Mouse (Mus musculus): ENCODE data around the gene Syce2. TPM values are rescaled to one million over a fixed set of nuclear protein-coding genes. Genes with fewer than 3 reads are reported as not detected.
"Not testable (repeated sequence)": the region's sequence is repeated elsewhere in the genome, so short reads cannot be mapped to it uniquely, and the experiment has no call there.

Gene Syce2
- total RNA-seq, 2 experiments from 2014 or later, result 8.7 to 11.5 TPM

- no peak for DNase-seq
These were observed 29.8 kb downstream of the Syce2 start, which contains the start of gene Klf1 for GRCm38 (mm10) chr8:84901752-84902151. Klf1 (plus strand) TSS chr8:84901928.

DNA sequence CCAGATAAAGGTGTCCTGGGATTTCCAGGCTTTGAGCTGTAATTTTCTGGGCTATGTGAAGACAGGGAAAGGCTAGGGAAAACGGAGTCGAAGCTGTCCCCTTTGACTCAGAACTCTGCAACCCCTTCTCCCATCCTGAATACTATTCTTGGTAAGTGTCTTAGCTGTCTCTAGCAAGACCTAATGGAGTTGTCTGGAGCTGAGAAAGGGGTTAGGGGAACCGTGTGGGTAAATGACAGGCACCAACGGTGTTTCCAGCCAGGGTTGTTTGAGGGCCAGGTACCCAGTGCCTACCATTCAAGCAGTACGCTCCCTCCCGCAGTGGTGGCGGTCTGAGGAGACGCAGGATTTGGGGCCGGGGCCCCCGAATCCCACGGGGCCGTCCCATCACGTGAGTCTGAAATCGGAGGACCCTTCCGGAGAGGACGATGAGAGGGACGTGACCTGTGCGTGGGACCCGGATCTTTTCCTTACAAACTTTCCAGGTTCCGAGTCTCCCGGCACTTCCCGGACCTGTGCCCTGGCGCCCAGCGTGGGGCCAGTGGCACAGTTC is 30.5 kb downstream of the Syce2 start:
- DNase-seq, result no peak

- peak; percentile 93 to 96 for DNase-seq
These were observed 31.2 kb downstream of the Syce2 start for GRCm38 (mm10) chr8:84902920-84903661.

GRCm38 (mm10) chr8:84904351-84904750 is 32.4 kb downstream of the Syce2 start:
- no peak for DNase-seq

- DNase-seq, result no peak
These were observed 35.1 kb downstream of the Syce2 start for GRCm38 (mm10) chr8:84907037-84907436.

GRCm38 (mm10) chr8:84907493-84907892 is 35.6 kb downstream of the Syce2 start:
- DNase-seq, result no peak

GRCm38 (mm10) chr8:84907979-84908378 is 36.1 kb downstream of the Syce2 start:
- DNase-seq, result not testable (repeated sequence)

GRCm38 (mm10) chr8:84908421-84909161 is 36.7 kb downstream of the Syce2 start, which contains the start of gene Dnase2a:
Dnase2a (plus strand) TSS chr8:84908560.
- peak; percentile 97 to 99 for DNase-seq

GRCm38 (mm10) chr8:84909162-84909767 is 37.4 kb downstream of the Syce2 start:
- DNase-seq, result no peak

GRCm38 (mm10) chr8:84909949-84910348 is 38.0 kb downstream of the Syce2 start:
- no peak for DNase-seq

DNA sequence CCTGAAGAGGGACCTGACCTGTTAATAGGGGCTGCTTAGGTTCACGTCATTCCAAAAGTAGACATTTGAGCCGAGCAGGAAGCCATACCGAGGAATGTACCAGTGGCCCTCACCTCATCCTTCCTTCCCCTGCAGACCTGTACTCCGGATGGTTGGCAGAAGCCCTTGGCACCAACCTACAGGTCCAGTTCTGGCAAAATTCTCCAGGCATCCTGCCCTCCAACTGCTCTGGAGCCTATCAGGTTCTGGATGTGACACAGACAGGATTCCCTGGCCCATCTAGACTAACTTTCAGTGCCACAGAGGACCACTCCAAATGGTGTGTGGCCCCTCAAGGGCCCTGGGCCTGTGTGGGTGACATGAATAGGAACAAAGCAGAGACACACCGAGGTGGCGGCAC is 38.6 kb downstream of the Syce2 start:
- DNase-seq, result no peak

- no peak for DNase-seq
These were observed 39.9 kb downstream of the Syce2 start for GRCm38 (mm10) chr8:84911854-84912253.

- no peak for DNase-seq
These were observed 40.5 kb downstream of the Syce2 start for GRCm38 (mm10) chr8:84912391-84912790.

GRCm38 (mm10) chr8:84912895-84913501 is 41.1 kb downstream of the Syce2 start:
- peak; percentile 76 to 81 for DNase-seq

DNA sequence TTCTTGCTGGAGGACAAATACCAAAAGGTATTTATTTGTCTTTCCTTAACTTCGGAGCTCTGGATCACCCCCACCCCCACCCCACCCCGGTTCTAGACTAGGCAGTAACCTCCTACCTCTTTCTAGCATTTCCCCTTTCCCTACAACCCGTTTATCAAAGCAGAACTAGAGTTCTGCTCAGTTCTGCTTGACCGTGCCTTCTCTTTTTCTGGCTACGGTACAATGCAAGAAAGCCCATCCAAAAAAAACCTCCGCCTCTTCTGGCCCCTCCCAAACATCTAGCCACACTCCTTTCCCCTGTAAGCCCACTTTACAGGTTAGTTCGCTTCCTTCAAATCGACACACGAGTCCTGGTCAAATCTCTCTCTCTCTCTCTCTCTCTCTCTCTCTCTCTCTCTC is 41.6 kb downstream of the Syce2 start:
- DNase-seq, result no peak

- no peak for DNase-seq
These were observed 42.0 kb downstream of the Syce2 start for GRCm38 (mm10) chr8:84913960-84914359.

DNA sequence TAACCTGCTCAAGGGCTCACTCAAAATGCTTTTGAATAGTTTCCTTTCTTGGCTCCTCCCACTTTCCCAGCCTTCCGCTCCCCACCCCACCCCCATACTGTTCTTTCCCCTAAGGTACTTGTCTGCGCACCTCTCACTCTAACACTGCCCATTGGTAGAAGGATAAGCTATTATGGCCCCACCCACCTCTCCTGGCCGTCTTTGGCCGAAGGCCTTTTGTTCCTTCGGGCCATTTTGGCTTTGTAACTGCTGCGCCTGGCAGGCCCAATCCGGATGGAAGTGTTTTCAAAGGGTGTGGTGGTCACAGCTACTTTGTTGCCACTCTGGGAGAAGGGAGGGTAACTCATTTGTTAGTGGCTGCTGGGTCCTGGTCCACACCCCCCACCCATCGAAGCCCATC is 43.4 kb downstream of the Syce2 start:
- DNase-seq, result no peak

- DNase-seq, result no peak
These were observed 45.9 kb downstream of the Syce2 start for GRCm38 (mm10) chr8:84917781-84918180.

DNA sequence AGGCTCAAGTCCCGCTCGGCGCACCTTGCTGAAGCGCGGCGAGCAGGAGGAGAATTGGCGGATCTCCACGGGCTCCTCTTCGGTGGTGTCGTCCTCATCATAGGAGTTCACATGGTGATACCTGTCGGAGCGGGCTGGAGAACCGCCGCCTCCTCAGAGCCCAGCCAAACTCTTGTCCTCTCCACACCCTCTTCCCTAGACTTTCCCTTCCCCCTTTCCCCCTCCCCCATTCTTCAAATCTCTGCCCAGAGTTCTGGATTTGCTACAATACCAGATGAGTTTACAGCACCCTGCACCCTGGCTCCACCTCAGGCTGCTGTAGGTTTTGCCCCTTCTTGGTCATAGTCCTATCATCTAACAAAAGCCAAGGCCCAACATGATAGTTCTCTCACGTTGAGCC is 46.7 kb downstream of the Syce2 start:
- no peak for DNase-seq

DNA sequence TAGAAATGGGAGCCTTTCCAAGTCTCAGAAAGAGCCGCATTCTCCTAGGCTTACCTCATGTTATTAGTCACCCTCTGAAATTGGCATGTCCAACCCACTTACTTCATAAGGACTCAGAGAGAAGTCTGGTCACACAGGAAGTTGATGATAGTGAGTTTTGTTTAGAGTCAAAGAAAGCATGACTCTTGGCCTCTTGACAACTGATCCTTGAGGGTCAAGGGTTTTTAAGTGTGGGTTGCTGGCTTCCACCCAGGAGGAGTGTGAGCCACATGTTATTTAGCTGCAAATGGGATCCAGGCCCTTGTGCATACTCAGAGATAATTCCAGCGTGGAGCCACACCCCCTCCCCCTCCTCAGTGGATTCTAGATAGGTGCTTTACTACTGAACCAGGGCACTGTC is 49.7 kb downstream of the Syce2 start:
- DNase-seq, result no peak

GRCm38 (mm10) chr8:84925557-84925956 is 53.6 kb downstream of the Syce2 start:
- DNase-seq, result no peak

DNA sequence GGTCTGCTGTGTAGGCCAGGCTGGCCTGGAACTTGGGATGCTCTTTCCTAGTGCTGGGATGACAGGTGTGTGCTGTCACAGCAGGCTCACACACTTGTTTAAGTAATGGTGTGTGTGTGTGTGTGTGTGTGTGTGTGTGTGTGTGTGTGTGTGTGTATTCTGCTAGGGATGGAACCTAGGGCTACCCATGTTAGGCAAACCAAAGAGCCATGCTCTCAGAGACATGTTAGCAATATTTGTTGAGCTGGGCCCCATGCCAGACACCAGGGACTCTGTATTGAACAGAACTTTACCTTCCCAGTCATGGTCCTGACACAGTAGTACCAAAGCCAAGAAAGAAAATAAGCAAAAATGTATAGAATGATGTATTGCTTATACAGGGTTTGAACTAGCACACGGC is 55.6 kb downstream of the Syce2 start:
- DNase-seq, result no peak

Data from adrenal gland, postnatal 36 days (tissue).